Mouse (Mus musculus): ENCODE results near the gene Clp1. TPM values are rescaled to one million over a fixed set of nuclear protein-coding genes. Genes with fewer than 3 reads are reported as not detected.

The Clp1 gene
- total RNA-seq, 2 experiments from 2014 or later = 13.4 to 15.3 TPM

- DNase-seq (ENCODE audit: low spot score in 2 of 2) = peak; percentile 97 to 99
Measured at GRCm38 (mm10) chr2:84714811-84715561, 12.2 kb downstream of the Clp1 start, which contains the start of gene Zdhhc5. Gene Zdhhc5 (minus strand): TSS chr2:84715180.

DNA sequence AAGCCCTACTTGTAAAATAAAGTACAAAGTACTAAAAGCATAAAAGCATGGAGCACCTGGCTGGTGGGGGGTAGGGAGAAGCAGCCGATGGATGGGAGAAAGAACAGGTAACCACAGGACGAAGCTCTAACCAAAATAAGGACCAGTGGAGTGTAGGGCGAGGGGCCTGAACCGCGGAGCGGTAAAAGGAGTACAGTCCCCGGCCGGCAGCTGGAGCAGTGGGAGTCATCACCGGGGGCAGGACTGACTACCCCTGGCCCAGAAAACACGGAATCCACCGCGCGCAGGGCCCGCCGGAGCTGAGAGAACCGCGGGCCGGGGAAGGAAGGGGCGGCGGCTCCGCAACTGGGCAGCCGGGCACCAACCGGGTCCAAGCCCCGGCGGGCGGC is 12.7 kb downstream of the Clp1 start:
- no peak for DNase-seq (ENCODE audit: low spot score in 2 of 2)

DNA sequence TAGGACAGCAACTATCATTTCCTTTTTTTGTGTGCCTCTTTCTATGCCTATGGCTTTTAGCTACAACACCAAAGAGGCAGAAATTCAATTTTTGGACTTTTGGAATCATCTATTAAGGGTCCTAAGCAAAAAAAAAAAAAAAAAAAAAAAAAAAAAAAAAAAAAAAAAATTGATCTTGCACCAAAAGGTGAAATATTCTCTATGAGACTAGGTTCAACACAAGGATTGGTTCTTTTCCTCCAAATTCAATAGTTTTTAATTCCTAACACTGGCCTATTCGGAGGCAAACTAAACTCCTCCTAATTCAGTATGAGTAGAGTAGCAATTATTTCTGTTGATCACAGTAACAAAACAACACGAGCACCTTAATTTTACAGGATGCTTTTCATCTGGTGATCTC is 15.3 kb downstream of the Clp1 start:
- DNase-seq (ENCODE audit: low spot score in 2 of 2) = no peak

GRCm38 (mm10) chr2:84707523-84707922 is 19.6 kb downstream of the Clp1 start:
- DNase-seq (ENCODE audit: low spot score in 2 of 2) = no peak

GRCm38 (mm10) chr2:84705295-84705694 is 21.9 kb downstream of the Clp1 start:
- no peak for DNase-seq (ENCODE audit: low spot score in 2 of 2)

- DNase-seq (ENCODE audit: low spot score in 2 of 2) = no peak
Measured at GRCm38 (mm10) chr2:84704329-84704728, 22.8 kb downstream of the Clp1 start.

DNA sequence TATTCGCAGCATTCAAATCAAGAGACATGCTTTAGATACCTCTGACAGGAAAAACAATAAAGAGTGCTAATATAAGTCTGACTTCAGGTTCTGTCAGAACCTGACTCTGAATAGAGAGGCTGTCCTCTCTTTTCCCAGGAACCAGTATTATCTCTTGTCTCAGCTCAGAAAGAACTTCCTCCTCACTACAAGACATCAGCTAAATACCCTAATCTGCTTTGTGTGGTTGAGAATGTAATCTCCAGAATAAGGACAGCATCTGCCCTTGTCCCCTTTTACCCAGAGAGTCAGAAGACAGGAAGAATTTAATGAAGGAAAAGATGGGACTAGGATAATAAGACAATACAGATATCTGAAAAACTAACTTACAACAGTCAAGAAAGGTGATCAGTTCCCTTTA is 23.7 kb downstream of the Clp1 start:
- no peak for DNase-seq (ENCODE audit: low spot score in 2 of 2)

DNA sequence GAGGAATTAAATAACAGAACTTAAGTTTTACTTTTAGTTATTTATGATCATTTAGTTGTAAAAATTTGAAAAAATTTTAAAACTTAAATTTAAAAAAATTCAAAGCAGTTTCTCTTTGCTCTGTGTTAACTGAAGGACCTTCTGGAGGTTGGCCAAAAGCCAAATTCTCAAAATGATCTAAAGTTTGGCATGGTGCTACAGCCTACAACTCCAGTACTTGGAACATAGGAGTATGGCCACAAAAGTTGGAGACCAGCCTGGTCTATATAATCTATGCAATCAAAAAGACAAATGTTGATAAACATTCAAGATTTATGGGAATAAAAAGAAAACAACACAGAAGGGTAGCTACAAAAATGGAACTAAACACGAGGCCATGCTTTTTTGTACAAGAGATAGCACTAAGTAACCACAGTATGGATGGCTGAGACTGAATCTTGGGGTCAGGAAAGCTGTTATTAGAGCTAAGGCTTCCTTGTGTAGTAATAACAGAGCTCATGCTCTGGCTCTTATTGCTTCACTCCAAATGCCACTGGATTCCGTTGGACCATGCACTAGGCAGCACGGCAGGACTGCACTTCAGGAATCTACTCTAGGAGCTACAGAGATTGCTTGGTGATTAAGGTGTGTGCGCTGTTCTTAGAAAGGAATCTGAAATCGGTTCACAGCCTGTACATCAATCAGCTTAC is 32.0 kb downstream of the Clp1 start:
- DNase-seq (ENCODE audit: low spot score in 2 of 2) = no peak

DNA sequence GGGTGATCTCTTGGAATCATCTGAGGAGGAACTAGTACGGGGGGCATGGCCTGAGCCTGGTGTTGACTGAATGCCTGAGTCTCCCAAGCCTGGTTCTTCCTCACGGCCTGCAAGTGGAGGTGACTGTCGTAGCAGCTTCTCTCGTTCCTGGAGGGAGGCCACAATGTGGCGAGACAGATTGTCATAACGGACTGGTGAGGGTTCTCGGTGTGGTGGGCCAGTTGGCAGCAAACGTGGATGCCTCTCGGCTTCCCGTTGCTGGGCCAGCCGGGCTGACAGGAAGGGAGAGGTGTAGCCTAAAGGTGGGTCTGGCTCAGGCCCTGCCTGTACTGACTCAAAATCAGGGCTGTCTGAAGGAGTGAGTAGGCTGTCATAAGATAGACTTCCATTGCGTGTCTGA is 37.1 kb downstream of the Clp1 start:
- DNase-seq (ENCODE audit: low spot score in 2 of 2) = no peak

- no peak for DNase-seq (ENCODE audit: low spot score in 2 of 2)
Measured at GRCm38 (mm10) chr2:84688080-84688844, 38.9 kb downstream of the Clp1 start.

GRCm38 (mm10) chr2:84682605-84683183 is 44.5 kb downstream of the Clp1 start:
- no peak for DNase-seq (ENCODE audit: low spot score in 2 of 2)

DNA sequence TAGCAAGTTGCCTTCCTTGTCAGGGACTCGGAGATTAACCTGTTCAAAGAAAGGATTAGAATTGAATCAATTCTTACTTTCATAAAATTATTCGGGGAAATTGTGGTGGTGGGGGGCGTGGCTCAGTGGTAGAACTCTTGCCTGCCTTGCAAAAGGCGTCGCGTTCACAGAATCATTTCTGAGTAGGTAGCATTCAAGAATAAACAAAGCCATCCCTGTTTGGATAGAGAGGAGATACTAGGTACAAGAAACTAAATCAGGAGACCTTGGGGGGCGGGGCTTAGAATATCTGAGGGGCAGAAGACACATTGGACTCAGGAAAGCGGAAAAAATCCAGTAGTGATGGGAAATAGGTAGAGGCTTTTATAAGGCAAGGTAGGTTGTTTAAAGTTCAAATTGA is 48.1 kb downstream of the Clp1 start, which contains the start of gene Tmx2:
Gene Tmx2 (minus strand): TSS at position 125 of the 400 bp plus-strand sequence.
- DNase-seq (ENCODE audit: low spot score in 2 of 2) = no peak

GRCm38 (mm10) chr2:84677968-84678880 is 48.9 kb downstream of the Clp1 start, which contains the start of the genes Gm28635 and Med19:
Gene Gm28635 (minus strand): TSS chr2:84678041.
Gene Med19 (plus strand): TSS chr2:84678402.
- peak; percentile 72 to 74 for DNase-seq (ENCODE audit: low spot score in 2 of 2)

DNA sequence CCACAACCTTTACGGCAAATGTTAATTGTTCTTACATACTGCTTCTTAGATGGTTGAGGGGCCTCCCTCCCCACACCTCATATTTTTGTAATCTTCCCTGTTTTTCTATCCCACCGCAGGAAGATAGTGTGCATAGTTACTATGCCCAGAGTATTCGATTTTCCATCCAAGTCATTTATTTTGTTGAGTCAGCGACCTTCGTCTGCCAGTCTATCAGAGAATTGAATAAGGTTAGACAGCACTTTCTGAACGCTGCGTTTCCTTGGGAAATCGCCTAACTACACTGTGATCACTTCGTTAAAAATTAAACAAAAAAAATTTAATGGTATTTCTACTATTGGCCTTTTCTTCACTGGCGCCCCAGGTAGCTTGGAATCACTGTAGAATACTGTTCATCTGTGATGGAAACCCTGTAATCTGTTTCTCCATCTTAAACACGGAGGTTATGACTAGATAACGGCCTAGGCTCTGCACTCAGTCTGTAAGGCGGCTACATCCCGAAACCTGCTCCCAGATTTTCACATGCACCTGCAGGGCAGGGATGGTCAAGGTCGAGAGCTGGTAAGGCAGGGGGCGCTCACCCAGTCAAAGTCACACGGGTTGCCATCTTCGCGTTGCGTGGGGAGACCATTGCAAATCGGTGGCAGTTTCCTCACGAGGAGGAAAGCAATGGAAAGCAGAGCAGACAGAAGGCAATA is 49.7 kb downstream of the Clp1 start:
- no peak for DNase-seq (ENCODE audit: low spot score in 2 of 2)

Small RNA genes lying within 50 kb of the gene (microRNA-seq; reads per million reads assigned to microRNA genes)
- gene Mir130a (ENCODE audit: borderline number of aligned reads in 2 of 2) = 2,956 to 4,367 reads per million in 2 experiments

Other genes starting within 250 kb of the Clp1 start
- 100 to 1,000 TPM; 123 to 129 TPM for gene Ctnnd1, start 76.6 kb downstream of the Clp1 start, total RNA-seq (2021)
- under 1 TPM in 1 of 2 experiments, not detected in 1; 0.10 TPM for gene Btbd18, start 68.3 kb downstream of the Clp1 start, total RNA-seq (2021)
- 10 to 100 TPM; 21.9 to 28.8 TPM for gene Selenoh, start 56.6 kb downstream of the Clp1 start, total RNA-seq (2021)
- not detected for gene Gm28635, start 49.3 kb downstream of the Clp1 start, total RNA-seq (2021)
- 10 to 100 TPM; 22.7 to 25.9 TPM for gene Med19, start 48.9 kb downstream of the Clp1 start, total RNA-seq (2021)
- gene Tmx2, start 48.2 kb downstream of the Clp1 start, total RNA-seq (2021) = 100 to 1,000 TPM; 146 to 179 TPM
- 10 to 100 TPM; 62.0 to 70.2 TPM for gene Zdhhc5, start 12.2 kb downstream of the Clp1 start, total RNA-seq (2021)
- 1 to 10 TPM; 4.8 to 5.1 TPM for gene Ypel4, start 6.7 kb upstream of the Clp1 start, total RNA-seq (2021)
- gene Gm19426, start 16.3 kb upstream of the Clp1 start, total RNA-seq (2021) = 1 to 10 TPM; 1.5 to 1.8 TPM
- gene Serping1, start 48.1 kb upstream of the Clp1 start, total RNA-seq (2021) = 100 to 1,000 TPM in 1 of 2 experiments, 10 to 100 TPM in 1; 78.6 to 115 TPM
- 10 to 100 TPM; 17.6 to 26.4 TPM for gene Ube2l6, start 71.5 kb upstream of the Clp1 start, total RNA-seq (2021)
- under 1 TPM in 1 of 2 experiments, not detected in 1; 0.32 TPM for gene Smtnl1, start 95.3 kb upstream of the Clp1 start, total RNA-seq (2021)
- gene Timm10, start 99.6 kb upstream of the Clp1 start, total RNA-seq (2021) = 10 to 100 TPM; 45.8 to 59.0 TPM
- gene Slc43a1, start 111.5 kb upstream of the Clp1 start, total RNA-seq (2021) = 1 to 10 TPM; 9.3 to 9.4 TPM
- gene Rtn4rl2, start 159.4 kb upstream of the Clp1 start, total RNA-seq (2021) = 1 to 10 TPM; 1.9 to 2.4 TPM
- gene Slc43a3, start 209.2 kb upstream of the Clp1 start, total RNA-seq (2021) = 10 to 100 TPM; 61.3 to 67.3 TPM

All from adrenal gland, adult 18-20 months (tissue).